Mouse (Mus musculus) urinary bladder, adult 18-20 months (tissue): ENCODE measurements at regions not wholly inside any gene's neighbourhood (a gene's known extent, or its start where the extent isn't known, plus 50 kb on each side); places are given as distances from the start of the nearest gene placed in this dataset.

ENCODE experiments used
- DNase-seq, 2 experiments: peaks; one replicate each; pipeline ENCODE4 v3.0.0; 2022; ENCODE audit warnings: low spot score in 2 of 2, mixed read lengths in 2 of 2

GRCm38 (mm10) chr19:15053582-15054141 is 455.8 kb upstream of the Tle4 start:
- DNase-seq: no peak

DNA sequence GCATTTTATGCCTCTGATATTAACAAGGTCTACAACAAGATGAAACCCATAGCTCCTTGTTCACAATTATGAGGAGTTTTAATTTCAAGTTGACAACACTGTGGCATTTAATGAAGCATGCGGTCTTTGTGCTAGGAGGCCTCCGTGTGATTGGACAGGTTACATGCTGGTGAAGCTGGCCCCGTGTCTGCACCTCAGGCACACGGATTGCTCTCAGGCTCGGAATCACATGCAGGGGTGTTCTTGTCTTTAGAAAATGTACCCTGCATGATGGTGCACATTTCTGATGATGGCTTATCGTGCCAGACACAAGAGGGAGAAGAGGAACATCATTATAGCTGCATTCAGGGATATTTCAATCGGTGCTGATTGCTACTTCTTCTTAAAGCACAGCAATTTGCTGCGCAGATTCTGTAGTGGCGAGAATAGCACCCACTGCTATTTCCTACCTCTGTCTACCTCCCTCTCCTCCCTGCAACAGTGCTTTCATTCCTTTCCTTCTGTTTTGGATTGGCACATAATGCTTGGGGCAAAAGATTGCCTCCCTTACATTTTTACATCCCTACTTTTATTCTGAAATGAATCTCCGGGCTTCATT is 454.9 kb upstream of the Tle4 start:
- DNase-seq: no peak

DNA sequence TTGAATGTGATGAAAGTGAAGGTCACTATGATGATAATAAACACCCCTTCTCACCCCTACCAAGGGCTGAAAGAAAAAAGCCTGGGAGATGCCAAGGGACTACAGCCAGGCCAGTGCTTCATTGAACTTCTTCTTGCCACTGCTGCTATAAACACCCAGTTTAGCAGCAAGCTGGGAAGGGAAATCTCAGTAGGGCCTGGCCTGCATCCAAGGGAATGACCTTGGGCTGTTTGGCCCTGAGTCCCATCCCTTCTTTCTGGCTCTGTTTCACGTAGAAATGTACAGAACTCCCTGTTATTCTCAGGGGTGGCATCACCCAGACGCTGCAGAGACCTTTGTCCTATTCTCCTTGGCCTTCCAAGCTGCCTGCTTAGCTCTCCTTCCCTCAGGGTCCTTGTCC is 450.0 kb upstream of the Tle4 start:
- DNase-seq: no peak

- no peak for DNase-seq
These were observed 449.5 kb upstream of the Tle4 start for GRCm38 (mm10) chr19:15047306-15047868.

GRCm38 (mm10) chr19:15035554-15035953 is 437.7 kb upstream of the Tle4 start:
- DNase-seq: peak; percentile 39 to 49

- DNase-seq: no peak
These were observed 436.1 kb upstream of the Tle4 start for GRCm38 (mm10) chr19:15033921-15034320.

DNA sequence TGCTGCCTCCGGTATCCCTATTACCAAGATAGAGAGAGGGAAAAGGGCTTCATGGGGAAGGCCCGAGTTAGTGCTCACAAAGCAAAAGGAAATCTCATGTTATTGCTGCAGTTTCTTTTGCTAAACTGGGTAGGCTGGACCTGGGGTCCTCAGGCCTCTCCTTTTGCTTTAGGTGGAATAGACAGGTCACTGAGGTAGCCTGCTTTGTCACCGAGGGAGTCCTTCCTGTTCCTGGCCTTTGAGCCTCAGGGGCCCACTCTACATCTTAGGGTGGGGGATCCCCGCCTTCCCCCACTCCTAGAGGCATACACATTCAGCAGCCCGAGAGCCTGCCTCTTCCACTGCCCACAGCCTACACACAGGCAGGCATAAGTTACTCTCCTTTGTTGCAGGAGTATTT is 435.5 kb upstream of the Tle4 start:
- no peak for DNase-seq

GRCm38 (mm10) chr19:15032297-15032947 is 434.6 kb upstream of the Tle4 start:
- no peak for DNase-seq

- DNase-seq: no peak
These were observed 433.6 kb upstream of the Tle4 start for GRCm38 (mm10) chr19:15031483-15031882.

- DNase-seq: no peak
These were observed 405.7 kb upstream of the Tle4 start for GRCm38 (mm10) chr19:15003596-15003995.

DNA sequence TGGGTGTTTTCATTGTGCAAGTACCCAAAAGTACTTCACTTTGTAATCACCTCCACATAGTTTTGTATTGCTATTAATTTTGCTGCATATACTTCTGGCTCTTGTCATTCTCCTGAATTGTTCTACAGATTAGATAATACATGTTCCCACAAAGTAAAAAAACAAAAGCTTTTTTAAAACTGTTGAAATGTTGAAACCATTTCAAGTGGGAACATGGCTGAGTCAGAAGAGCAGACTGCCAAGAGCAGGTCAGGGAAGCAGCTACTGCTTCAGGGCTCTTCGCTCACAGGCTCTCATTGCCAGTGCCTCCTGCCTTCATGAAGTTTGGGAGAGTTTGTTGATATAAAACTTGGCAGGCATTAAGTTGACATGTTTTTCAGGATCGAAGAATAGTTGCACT is 395.5 kb upstream of the Tle4 start:
- no peak for DNase-seq

GRCm38 (mm10) chr19:14970161-14970560 is 372.3 kb upstream of the Tle4 start:
- no peak for DNase-seq

DNA sequence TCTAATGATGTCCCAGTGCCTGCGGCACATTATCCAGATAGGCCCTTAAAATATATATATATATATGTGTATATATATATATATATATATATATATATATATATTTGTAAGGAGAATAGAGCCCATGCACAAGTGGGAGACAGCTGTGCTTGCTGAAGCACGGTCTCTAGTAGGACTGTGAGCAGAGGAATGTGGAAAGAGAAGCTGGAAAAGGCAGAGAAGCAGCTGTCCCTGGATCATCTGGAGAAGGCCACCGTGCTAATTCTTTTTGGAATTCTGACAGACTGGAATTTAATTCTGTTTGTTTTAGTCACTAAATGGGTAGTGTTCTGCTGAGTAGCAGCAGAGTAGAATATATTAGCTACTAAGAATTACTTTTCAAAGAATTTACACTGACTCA is 370.4 kb upstream of the Tle4 start:
- no peak for DNase-seq

DNA sequence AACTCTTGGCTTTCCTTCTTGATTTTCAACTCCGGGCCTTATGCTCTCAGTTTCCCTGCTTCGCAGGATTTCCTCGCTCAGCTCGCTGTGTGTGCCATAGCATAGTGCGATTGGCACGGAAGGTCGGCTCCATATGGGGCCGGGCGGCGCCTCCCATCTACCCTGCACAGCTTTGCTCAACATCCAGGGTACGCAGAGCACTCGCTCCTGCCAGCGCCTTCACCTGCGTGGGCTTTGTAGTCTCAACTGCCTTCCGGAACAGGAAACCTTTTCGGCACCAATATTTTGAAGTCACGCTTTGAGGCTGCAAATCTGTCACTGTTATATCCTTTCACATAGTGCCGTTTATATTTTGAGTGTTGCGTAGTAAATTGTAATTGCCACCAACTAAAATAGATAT is 359.9 kb upstream of the Tle4 start:
- DNase-seq: no peak

DNA sequence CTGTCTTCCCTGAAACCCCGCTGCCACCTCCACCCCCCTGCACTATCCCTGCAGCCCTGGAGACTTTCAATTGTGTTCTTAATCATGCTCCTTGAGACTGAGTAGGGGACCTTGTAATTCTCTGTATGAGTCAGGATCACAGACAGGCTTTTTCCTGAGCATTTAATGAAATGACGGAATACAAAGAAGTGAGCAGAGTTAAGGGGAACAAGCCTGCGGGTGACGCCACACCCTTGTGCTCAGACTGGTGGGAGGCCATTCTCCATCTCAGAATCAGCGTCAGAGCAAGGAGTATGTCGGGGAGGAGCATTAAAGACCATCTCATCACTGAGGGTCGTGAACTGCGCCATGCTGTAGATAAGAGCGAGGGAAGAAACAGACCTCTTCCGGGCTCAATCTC is 359.3 kb upstream of the Tle4 start:
- no peak for DNase-seq

DNA sequence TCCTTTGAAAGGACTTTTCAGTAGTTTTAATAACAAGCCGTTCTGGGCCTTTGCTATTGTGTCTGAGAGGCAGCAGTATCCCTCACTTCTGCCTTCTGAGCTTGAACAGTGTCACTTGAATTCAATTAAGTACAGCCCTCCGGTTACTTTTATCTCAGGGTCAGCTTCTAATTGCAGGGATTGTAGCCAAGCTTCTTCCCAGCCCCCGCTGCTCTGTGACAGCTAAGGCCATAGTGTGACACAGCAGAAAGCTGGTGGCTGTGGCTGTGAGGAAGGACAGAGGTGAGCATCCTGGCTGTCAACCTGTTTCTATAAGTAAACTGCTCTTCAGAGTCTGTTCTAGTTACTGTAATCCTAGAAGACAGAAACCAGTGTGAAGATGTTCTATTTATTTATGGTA is 358.5 kb upstream of the Tle4 start:
- no peak for DNase-seq

GRCm38 (mm10) chr19:14955969-14956368 is 358.1 kb upstream of the Tle4 start:
- no peak for DNase-seq

GRCm38 (mm10) chr19:14940207-14940952 is 342.5 kb upstream of the Tle4 start:
- DNase-seq: no peak

GRCm38 (mm10) chr19:14922238-14922637 is 324.4 kb upstream of the Tle4 start:
- DNase-seq: no peak

- no peak for DNase-seq
These were observed 313.4 kb upstream of the Tle4 start for GRCm38 (mm10) chr19:14911056-14911850.

DNA sequence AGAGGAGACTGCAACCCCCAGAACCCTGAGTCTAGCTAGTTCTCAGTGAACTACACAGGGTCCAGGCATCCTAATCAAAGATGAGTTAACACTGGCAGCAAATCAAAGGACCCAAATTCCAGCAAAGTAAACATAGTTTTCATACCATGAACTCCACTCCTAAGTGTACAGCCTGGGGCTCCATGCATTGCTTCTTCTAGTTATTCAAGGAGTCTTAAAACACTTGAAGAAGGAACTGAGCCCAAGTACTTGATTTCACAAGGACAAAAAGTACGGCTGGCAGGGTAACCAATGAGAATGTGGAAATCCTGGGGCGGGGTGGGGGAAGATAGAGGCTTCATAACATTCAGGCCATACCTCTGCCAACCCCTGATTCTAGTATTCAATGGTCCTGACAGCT is 297.0 kb upstream of the Tle4 start:
- no peak for DNase-seq

- no peak for DNase-seq
These were observed 294.5 kb upstream of the Tle4 start for GRCm38 (mm10) chr19:14892390-14892758.
